Mouse (Mus musculus) erythroblast, embryonic 14.5 days (primary cell): ENCODE measurements around the gene Serp2.

ENCODE experiments used
- GATA1 ChIP-seq: IDR thresholded peaks from 2 replicates; pipeline ENCODE4 v1.6.1; 2012; ENCODE audit warnings: low read length, inconsistent platforms, mixed read lengths
- TAL1 ChIP-seq: IDR thresholded peaks from 3 replicates; pipeline ENCODE4 v1.6.1; 2012; ENCODE audit warnings: low read length, inconsistent platforms, mixed read lengths

DNA sequence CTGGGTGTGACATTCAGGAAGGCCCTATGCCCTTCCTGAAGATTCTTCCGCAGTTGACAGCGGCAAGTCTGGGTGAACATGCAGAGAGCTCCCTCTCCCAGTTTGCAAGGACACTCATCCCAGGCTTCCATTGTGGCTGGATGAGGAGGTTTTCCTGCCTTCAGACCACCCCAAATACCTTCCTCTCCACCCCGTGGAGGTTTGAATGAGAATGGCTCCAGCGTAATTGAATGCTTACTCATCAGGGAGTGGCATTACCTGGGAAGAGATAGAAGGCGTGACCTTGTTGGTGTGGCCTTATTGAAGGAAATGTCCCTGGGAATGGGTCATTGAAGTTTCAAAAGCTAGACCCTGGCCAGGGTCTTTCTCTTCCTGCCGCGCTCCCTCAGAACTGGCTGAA is 41.1 kb downstream of the Serp2 start:
- TF ChIP-seq GATA1 (no peak), TAL1 (no peak)
